Mouse (Mus musculus) heart, adult 11 months (tissue): ENCODE measurements around the gene Amn.

ENCODE experiments used
- DNase-seq: peaks from one replicate; pipeline ENCODE4 v3.0.0; 2022

The Amn gene

DNA sequence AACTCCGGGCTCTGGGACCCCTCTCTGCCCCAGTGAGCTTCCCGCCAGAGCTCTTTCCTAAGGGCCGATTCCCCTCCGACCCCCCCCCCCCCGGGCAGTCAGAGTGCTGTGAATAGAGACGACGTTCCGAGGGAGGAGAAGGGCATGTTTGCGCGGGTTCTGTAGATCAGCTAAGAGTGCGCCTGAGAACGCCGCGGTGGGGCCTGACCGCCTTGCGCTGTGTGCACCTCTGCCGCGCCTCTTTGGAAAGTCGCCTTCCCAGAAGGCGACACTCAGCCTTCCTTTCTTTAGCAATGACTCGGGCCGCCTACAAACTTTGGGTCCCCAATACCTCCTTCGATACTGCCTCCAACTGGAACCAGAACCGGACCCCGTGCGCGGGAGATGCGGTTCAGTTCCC is 511 bp downstream of the Amn start:
- no peak for DNase-seq

DNA sequence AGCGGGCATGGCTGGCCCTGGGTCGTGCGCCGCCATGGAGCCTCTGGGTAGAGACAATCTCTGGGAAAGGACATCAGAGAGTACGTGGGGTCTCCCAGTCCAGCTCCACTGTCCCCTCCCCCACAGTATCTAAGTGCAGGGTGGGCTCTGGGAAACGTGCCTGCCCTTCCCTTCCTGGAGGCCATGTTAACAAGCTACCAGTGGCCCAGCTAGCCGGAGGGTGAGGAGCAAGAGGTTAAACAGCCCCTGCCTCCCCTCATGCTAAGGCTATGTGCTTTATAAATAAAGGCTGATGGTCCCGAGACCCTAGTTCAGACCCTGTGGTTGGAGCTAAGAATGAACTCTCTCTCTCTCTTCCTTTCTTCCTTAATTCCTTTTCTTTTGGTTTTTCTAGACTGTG is 1.1 kb downstream of the Amn start:
- no peak for DNase-seq

DNA sequence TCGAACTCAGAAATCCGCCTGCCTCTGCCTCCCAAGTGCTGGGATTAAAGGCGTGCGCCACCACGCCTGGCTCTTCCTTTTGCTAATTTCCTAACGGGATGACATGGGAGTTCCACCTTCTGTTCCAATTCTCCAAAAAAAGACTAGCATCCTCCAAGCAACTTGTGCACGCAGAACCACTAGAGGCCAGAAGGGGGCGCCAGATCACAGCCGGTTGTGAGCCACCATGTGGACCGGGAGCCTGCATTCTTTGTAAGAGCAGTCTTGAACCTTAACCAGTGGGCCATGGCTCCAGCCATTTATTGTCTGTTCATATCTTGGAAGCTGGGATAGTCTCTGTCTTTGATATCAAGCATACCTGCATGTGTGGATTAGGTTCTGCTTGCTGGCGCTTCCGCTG is 1.5 kb downstream of the Amn start:
- peak; percentile 94 for DNase-seq

- no peak for DNase-seq
These were observed 3.1 kb downstream of the Amn start for GRCm38 (mm10) chr12:111274006-111274405.

DNA sequence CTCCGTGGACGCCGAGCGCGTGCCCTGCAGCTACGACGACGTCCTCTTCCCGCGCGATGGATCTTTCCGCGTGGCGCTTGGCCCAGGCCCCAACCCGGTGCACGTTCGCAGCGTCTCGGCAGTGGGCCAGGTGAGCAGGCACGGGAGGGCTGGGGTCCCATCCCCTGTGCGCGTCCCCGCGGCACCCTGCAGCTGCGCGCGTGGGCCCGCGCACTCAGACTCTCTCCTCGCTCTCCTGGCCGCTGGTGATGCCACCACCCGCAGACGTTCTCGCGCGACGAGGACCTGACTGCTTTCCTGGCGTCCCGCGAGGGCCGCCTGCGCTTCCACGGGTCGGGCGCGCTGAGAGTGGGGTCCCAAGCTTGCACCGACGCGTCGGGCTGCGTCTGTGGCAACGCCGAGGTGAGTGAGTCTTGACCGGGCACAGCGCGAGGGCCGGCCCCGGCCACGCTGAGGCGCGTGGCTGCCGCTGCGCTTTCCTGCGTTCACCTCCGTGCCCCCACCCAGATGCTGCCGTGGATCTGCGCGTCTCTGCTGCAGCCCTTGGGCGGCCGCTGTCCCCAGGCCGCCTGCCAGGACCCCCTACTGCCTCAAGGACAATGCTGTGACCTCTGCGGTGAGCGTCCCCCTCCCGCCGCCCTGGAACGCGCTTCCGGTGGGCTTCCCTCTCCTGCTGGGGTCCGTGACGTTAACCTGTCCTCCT is 3.7 kb downstream of the Amn start:
- no peak for DNase-seq

DNA sequence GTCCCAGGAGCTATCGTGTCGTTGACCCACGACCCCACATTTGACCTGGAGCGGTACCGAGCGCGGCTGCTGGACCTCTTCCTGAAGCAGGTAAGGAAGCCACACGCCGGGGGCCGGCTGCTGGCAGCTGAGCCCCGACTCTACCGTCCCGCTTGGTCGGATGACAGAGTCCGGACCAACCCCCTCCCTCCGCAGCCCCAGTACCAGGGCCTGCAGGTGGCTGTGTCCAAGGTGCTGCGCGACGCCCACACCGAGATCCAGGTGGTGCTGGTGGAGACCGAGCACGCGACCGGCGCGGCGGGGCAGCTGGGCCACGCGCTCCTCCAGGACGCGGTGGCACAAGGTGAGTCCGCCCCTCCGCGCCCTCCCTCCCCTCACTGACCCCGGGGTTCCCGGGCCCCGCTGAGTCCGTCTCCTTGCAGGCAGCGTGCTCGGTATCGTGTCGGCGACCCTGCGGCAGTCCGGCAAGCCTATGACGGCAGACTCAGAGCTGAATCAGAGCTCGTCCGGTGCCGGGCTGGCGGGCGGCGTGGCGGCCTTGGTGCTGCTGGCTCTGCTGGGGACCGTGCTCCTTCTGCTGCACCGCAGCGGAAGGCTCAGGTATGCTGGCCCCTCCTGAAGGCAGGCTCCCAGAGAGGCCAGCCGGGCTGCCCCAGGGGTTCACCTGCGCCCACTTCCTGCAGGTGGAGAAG is 4.4 kb downstream of the Amn start:
- DNase-seq: no peak

DNA sequence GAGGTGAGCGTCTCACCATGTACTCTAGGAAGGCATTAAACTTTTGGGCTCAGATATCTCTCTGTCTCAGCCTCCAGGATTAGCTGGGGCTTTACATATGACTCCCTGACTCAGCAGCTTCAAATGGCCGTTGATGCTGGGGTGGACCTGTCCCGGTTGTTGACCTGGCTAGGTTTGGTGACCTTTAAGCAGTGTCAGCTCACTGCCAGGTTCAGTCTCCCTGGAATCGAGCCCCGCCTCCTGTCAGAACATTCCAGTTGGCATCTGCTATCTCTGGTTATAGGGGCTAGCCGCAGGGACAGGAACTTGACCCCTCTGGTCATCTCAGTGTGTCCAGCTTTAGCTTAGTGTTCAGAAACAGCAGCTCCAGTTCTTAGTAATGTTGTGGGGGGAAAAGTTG is 5.5 kb downstream of the Amn start:
- no peak for DNase-seq

- DNase-seq: no peak
These were observed 12.7 kb downstream of the Amn start for GRCm38 (mm10) chr12:111283573-111283972.

- DNase-seq: no peak
These were observed 13.6 kb downstream of the Amn start for GRCm38 (mm10) chr12:111284532-111284931.

DNA sequence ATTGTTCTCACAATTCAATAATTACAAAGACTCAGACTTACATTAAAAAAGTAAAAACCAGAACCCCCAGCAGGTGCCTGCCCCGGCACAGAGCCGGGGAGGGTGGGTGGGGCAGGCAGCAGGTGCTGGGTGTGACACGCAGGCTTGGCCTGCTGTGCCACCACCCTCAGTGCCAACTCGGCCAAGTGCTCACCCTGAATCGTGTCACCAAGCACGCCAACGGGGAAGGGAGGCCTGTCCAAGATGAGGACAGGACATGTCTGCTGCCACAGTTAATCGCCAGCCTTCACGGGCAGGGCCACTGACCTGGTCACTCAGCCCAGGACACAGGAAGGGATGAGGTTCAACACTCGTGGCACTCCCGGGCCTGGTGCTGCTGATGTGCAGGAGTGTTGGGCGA is 22.1 kb downstream of the Amn start:
- no peak for DNase-seq

- DNase-seq: no peak
These were observed 30.6 kb downstream of the Amn start for GRCm38 (mm10) chr12:111301322-111302017.

DNA sequence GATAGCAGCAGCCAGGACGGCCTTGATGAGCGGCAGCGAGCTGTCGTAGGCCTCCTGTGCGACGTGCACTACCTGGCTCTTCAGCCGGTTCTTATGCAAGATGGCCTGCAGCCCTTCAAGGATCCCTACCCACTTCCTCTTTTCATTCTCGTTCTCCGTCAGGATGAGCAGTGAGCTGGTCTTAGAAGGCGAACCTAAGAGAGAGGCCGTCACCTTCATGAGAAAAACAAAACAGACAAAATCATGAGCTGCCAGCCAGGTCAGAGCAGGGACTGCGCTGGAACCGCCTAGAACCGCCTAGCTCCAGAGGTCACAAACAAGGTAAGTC is 31.1 kb downstream of the Amn start:
- DNase-seq: no peak

- no peak for DNase-seq
These were observed 32.9 kb downstream of the Amn start for GRCm38 (mm10) chr12:111303702-111304337.

- DNase-seq: no peak
These were observed 35.9 kb downstream of the Amn start for GRCm38 (mm10) chr12:111306821-111307220.

GRCm38 (mm10) chr12:111309256-111309655 is 38.4 kb downstream of the Amn start:
- no peak for DNase-seq

- no peak for DNase-seq
These were observed 39.0 kb downstream of the Amn start for GRCm38 (mm10) chr12:111309931-111310330.

DNA sequence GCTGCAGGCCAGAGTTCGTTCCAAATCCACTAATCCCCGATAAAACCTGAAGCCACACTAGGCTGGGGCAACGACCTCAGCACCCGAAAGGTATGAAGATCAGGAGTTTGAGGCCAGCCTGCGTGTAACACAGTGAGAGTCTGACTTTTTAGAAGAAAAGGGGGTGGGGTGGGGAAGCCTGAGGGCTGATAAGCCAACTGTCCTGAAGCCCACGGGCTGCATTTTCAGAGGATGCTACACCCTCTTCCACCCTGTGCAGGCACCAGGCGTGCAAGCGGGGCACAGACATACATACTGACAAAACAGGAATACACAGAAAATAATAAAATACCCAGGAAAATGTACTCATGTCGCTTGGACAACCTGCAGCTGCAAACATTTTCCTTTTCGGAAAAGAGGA is 40.9 kb downstream of the Amn start:
- no peak for DNase-seq

DNA sequence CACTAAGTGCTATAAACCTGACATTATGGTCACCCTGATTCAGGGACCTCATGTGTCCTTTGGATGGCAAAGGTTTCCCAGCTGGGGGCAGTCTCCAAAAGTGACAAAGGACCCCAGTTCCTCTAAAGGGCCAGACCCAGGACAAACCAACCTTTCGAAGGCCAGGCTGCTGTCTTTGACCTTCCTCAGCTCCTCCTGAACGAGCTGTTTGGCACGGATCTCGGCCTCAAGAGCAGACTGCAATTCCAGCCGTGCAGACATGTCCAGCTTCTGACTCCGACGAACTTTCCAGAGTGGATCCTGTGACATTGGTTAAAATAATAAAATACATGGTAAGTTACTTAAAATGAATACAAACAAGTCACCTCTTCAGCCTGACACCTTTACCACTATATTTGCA is 43.4 kb downstream of the Amn start:
- DNase-seq: no peak

GRCm38 (mm10) chr12:111317694-111318093 is 46.8 kb downstream of the Amn start:
- DNase-seq: no peak

GRCm38 (mm10) chr12:111320549-111320948 is 49.7 kb downstream of the Amn start:
- DNase-seq: no peak

DNA sequence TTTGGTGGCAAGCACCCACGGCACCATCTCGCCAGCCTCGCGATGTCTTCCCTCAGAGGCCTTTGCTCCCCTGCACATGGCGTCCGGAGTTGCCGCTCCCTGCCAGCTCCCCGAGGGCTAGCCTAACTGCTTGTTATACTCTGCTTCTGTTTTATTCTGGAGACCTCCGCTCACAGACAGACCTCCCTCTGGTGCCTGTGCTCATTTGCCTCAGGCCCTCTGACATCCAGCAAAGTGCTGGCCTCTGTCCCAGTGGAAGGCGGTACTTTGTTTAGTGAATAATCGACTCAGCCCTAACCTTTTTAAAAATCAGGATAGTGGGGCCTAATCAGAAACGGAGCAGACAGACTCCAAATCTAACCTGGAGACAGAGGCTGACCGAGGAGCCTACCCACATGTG is 50.9 kb downstream of the Amn start:
- no peak for DNase-seq

- no peak for DNase-seq
These were observed 52.5 kb downstream of the Amn start for GRCm38 (mm10) chr12:111323423-111323822.

DNA sequence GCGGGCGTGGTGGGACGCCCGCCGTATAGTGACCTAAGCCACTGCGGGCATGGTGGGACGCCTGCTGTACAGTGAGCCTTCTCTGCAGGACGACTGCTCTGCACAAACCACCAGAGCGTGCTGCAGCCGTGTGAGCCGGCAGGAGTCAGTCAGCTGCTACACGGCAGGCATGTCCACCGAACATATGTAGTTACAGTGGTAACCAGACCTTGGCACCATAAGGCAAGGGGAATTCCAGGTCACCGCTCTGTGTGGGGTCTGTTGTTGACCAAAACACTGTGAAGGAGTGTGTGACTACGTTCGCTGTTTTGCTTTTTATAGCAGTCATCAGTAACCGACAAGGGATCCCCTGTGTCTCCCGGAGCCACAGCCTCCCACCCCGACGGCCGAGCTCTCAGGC is 53.6 kb downstream of the Amn start:
- no peak for DNase-seq

GRCm38 (mm10) chr12:111324949-111325348 is 54.1 kb downstream of the Amn start:
- DNase-seq: no peak
